Mouse (Mus musculus) cerebellum, adult 2 months (tissue): ENCODE data around the gene Limch1.

Experiments used
- CTCF ChIP-seq: fragments of 200-500 bp; IDR thresholded peaks from 2 replicates; pipeline ENCODE4 v1.5.1; 2011; ENCODE audit warnings: low read depth, mild to moderate bottlenecking, control low read depth, low read length, moderate library complexity, borderline replicate concordance; ENCODE audit not compliant: insufficient read depth
- POLR2A ChIP-seq: fragments of 200-500 bp; IDR thresholded peaks from 2 replicates; pipeline ENCODE4 v1.6.1; 2011; ENCODE audit warnings: low read length, control low read depth, borderline replicate concordance; ENCODE audit not compliant: insufficient read depth

- TF ChIP-seq CTCF (no peak), POLR2A (no peak)
Observed at GRCm38 (mm10) chr5:67095153-67095552, 349.5 kb downstream of the Limch1 start.
